Mouse (Mus musculus): ENCODE measurements around the gene Clip2. TPM values are rescaled to one million over a fixed set of nuclear protein-coding genes. Genes with fewer than 3 reads are reported as not detected.

The Clip2 gene
- polyA plus RNA-seq, 1 experiment from 2014 or later, result 1.0 TPM

GRCm38 (mm10) chr5:134441105-134441504, 111.1 kb downstream of the Clip2 start:
- Histone ChIP-seq H3K27ac (replicated peaks) (peak overlapping the region; percentile 49; the same call in 1 of the 2 replicates), H3K4me2 (replicated peaks; ENCODE audit: low read depth) (no peak overlapping the region), H3K9ac (ENCODE audit: low read length) (no peak overlapping the region), H3K9me3 (ENCODE audit: control insufficient read depth, low read length) (no peaks in the 10 kb centered on the region), H3K4me3 (ENCODE audit: low read depth, low read length) (no peak overlapping the region), H3K36me3 (ENCODE audit: control insufficient read depth, insufficient read depth, low read length) (no peaks in the 10 kb centered on the region), H3K27me3 (ENCODE audit: control insufficient read depth, insufficient read depth, low read length) (no peaks in the 10 kb centered on the region), H3K4me1 (replicated peaks; ENCODE audit: control insufficient read depth, insufficient read depth) (peaks cover 19% of the 10 kb centered on the region)
- WGBS, result 48% methylated on average over 3 of the region's 3 CpGs
- TF ChIP-seq EP300 (optimal IDR thresholded peaks at IDR 0.05), result no peak
- no peak for TF ChIP-seq CTCF (IDR thresholded peaks at IDR 0.05; ENCODE audit: low read depth)
- DNase-seq (ENCODE audit: low spot score) (no peak), ATAC-seq (ENCODE audit: low FRiP score, low TSS enrichment) (no peak)

- Histone ChIP-seq H3K9ac (ENCODE audit: low read length) (no peak overlapping the region), H3K9me3 (ENCODE audit: control insufficient read depth, low read length) (no peaks in the 10 kb centered on the region), H3K4me2 (replicated peaks; ENCODE audit: low read depth) (no peak overlapping the region), H3K27ac (replicated peaks) (peak overlapping the region; percentile 41), H3K4me3 (ENCODE audit: low read depth, low read length) (no peak overlapping the region), H3K4me1 (replicated peaks; ENCODE audit: control insufficient read depth, insufficient read depth) (peaks cover 15% of the 10 kb centered on the region), H3K27me3 (ENCODE audit: control insufficient read depth, insufficient read depth, low read length) (no peaks in the 10 kb centered on the region), H3K36me3 (ENCODE audit: control insufficient read depth, insufficient read depth, low read length) (no peaks in the 10 kb centered on the region)
- 42% methylated on average over 12 of the region's 12 CpGs for whole genome bisulfite sequencing
- TF ChIP-seq EP300 (optimal IDR thresholded peaks at IDR 0.05), result no peak
- TF ChIP-seq CTCF (IDR thresholded peaks at IDR 0.05; ENCODE audit: low read depth), result no peak
- DNase-seq (ENCODE audit: low spot score) (peak; percentile 67), ATAC-seq (ENCODE audit: low FRiP score, low TSS enrichment) (no peak; the same call in 1 of the 2 replicates)
Measured at GRCm38 (mm10) chr5:134440098-134440497, 112.1 kb downstream of the Clip2 start.

- no peaks in the 10 kb centered on the region for H3K9me3 ChIP-seq (ENCODE audit: control insufficient read depth, low read length)
- H3K4me1 ChIP-seq (replicated peaks; ENCODE audit: control insufficient read depth, insufficient read depth), result peaks cover 15% of the 10 kb centered on the region
- H3K36me3 ChIP-seq (ENCODE audit: control insufficient read depth, insufficient read depth, low read length), result no peaks in the 10 kb centered on the region
- TF ChIP-seq CTCF (IDR thresholded peaks at IDR 0.05; ENCODE audit: low read depth), result no peak
- no peak for TF ChIP-seq EP300 (optimal IDR thresholded peaks at IDR 0.05)
- no peak for DNase-seq (ENCODE audit: low spot score)
- no peak overlapping the region for H3K4me3 ChIP-seq (ENCODE audit: low read depth, low read length)
- H3K4me2 ChIP-seq (replicated peaks; ENCODE audit: low read depth), result no peak overlapping the region
- H3K9ac ChIP-seq (ENCODE audit: low read length), result no peak overlapping the region
- no peak for ATAC-seq (ENCODE audit: low FRiP score, low TSS enrichment)
- WGBS, result 92% methylated on average over 7 of the region's 7 CpGs
- no peaks in the 10 kb centered on the region for H3K27me3 ChIP-seq (ENCODE audit: control insufficient read depth, insufficient read depth, low read length)
- H3K27ac ChIP-seq (replicated peaks), result 0 out of 2 replicates have a peak overlapping the region, but pooled peaks have one; percentile 41
Measured at GRCm38 (mm10) chr5:134439481-134439880, 112.8 kb downstream of the Clip2 start.

Small RNA genes within 50 kb of the gene (microRNA-seq; reads per million reads assigned to microRNA genes)
- not detected for gene Gm26340
- gene Mir7228, result not detected

Other genes with a start within 250 kb of the Clip2 start
- gene Gtf2i, start 237.7 kb downstream of the Clip2 start, polyA plus RNA-seq (2015; fragmentation: Nextera tagmentation; extraction: Ambion mirVana), result 63.0 and 81.9 TPM in 2 replicates
- 42.4 and 47.0 TPM in 2 replicates for gene Gtf2ird1, start 95.7 kb downstream of the Clip2 start, polyA plus RNA-seq (2015; fragmentation: Nextera tagmentation; extraction: Ambion mirVana)
- 0.07 TPM in 2 replicates for gene Syna, start 7.7 kb upstream of the Clip2 start, polyA plus RNA-seq (2015; fragmentation: Nextera tagmentation; extraction: Ambion mirVana)
- gene Rfc2, start 28.9 kb upstream of the Clip2 start, polyA plus RNA-seq (2015; fragmentation: Nextera tagmentation; extraction: Ambion mirVana), result 81.5 and 83.7 TPM in 2 replicates
- 0.99 and 1.1 TPM in 2 replicates for gene Lat2, start 62.6 kb upstream of the Clip2 start, polyA plus RNA-seq (2015; fragmentation: Nextera tagmentation; extraction: Ambion mirVana)
- gene Eif4h, start 87.1 kb upstream of the Clip2 start, polyA plus RNA-seq (2015; fragmentation: Nextera tagmentation; extraction: Ambion mirVana), result 238 and 242 TPM in 2 replicates
- gene Limk1, start 136.2 kb upstream of the Clip2 start, polyA plus RNA-seq (2015; fragmentation: Nextera tagmentation; extraction: Ambion mirVana), result 1.9 and 2.2 TPM in 2 replicates
- 254 and 340 TPM in 2 replicates for gene Eln, start 194.9 kb upstream of the Clip2 start, polyA plus RNA-seq (2015; fragmentation: Nextera tagmentation; extraction: Ambion mirVana)

All from stomach, postnatal 0 days (tissue).